Mouse (Mus musculus): Measurements from ENCODE around the gene Fyn.

Fyn gene

DNA sequence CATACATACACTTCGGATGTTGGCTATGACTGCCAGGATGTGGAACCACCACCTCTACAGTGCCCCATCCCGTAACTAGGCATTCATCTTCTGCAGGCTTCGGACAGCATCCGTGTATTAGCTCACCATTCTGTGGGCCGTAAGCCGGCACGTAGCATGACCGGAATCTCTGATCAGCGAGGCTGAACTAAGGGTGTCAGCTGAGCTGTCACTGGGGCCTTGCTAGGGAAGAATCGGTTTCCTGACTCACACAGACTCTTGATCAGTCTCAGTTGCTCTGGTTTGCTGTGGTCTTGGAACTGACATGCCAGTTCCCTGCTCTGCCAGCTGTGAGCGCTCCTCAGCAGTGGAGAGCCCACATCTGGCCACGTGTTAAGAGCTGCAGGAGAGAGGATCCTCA is 137.7 kb downstream of the Fyn start:
- no peak for DNase-seq (ENCODE audit: low spot score in 2 of 2)

DNA sequence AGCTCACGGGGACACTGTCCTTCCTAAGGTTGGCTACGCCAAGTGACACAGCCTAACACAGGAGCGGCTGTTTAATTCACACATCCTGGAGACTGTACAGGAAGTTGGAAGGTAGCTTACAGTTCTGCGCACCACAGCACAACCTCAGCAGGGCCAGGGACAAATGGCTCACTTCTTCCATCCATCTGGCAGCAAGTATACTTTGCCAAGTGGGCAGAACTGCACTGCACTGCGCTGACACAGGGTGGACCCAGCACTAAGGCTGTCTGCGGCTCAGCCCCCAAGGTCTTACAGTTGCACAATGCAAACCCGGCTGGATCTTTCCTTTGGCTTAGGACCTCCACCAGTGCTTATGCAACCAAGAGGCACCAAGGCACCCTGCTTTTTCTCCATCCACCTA is 138.2 kb downstream of the Fyn start:
- DNase-seq (ENCODE audit: low spot score in 2 of 2): no peak

DNA sequence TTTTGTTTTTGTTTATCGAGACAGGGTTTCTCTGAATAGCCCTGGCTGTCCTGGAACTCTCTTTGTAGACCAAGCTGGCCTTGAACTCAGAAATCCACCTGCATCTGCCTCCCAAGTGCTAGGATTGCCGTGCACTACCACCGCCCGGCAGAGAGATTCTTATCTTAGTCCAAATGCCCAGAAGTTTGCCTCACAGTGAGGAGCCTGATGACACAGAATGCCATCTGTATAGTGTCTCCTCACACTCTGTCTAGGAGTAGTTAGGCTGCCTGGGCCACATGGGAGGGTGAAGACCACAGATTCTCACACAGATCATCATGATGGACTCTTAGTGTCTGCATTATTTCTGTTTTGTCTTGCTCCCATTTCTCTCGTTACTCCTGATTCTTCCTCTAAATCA is 140.1 kb downstream of the Fyn start:
- no peak for DNase-seq (ENCODE audit: low spot score in 2 of 2)

- DNase-seq (ENCODE audit: low spot score in 2 of 2): no peak
Measured at GRCm38 (mm10) chr10:39509937-39510336, 141.3 kb downstream of the Fyn start.

DNA sequence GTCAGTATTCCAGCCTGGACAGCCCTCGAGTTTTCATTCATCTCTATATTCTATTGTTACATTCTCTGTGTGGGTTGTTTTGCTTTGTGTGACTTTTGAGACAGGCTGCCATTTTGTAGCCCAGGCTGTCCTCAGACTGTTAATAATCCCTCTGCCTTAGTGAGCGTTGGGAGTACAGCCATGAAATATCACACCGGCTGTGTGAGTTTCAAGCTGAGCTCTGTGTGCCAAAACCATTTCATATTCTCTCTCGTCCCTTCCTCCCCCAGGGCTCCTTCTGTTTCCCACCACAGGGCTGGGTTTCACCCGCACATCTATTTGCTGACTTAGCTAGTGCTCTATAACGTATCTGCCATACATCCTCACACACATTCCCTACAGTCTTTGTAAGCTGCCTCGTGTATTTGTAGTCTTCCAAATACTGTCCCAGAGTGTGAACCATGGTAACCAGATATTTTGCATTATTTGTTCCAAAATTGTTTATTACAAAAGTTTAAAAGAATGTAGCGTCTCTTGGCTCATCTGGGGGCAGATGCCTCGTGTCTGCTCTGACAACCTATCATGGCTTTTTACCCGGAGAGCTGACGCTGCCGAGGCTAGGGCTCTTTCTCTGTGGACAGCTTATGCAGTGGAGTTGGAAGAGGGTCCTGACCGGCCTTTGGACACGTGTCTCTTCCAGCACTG is 144.1 kb downstream of the Fyn start:
- DNase-seq (ENCODE audit: low spot score in 2 of 2): no peak

- DNase-seq (ENCODE audit: low spot score in 2 of 2): no peak
Measured at GRCm38 (mm10) chr10:39514916-39515315, 146.3 kb downstream of the Fyn start.

GRCm38 (mm10) chr10:39516541-39517133 is 148.0 kb downstream of the Fyn start:
- DNase-seq (ENCODE audit: low spot score in 2 of 2): no peak

- DNase-seq (ENCODE audit: low spot score in 2 of 2): no peak
Measured at GRCm38 (mm10) chr10:39517375-39517774, 148.7 kb downstream of the Fyn start.

DNA sequence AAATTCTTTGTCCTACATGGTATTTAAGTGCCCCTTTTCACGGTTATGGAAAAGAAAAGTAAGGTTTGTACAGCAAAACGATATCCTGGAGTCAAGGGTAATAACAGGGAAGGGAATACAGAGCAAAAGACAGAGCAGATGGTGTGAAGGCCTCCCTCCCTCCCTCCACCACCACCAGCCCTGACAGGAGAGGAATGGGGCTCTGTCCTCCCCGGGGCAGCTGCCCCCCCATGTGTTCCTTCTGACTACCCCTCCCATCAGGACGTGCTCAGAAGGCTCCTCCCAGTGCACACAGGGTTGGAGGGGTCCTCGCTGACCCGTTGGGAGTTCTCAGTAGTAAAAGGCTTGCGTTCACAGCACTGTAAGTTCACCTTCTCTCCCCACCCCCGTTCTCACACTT is 149.6 kb downstream of the Fyn start:
- no peak for DNase-seq (ENCODE audit: low spot score in 2 of 2)

GRCm38 (mm10) chr10:39518859-39519258 is 150.2 kb downstream of the Fyn start:
- no peak for DNase-seq (ENCODE audit: low spot score in 2 of 2)

- peak in 1 of 2 experiments; percentile 39 for DNase-seq (ENCODE audit: low spot score in 2 of 2)
Measured at GRCm38 (mm10) chr10:39520123-39520989, 151.7 kb downstream of the Fyn start.

- DNase-seq (ENCODE audit: low spot score in 2 of 2): no peak
Measured at GRCm38 (mm10) chr10:39521327-39521726, 152.7 kb downstream of the Fyn start.

- DNase-seq (ENCODE audit: low spot score in 2 of 2): no peak
Measured at GRCm38 (mm10) chr10:39521861-39522391, 153.3 kb downstream of the Fyn start.

DNA sequence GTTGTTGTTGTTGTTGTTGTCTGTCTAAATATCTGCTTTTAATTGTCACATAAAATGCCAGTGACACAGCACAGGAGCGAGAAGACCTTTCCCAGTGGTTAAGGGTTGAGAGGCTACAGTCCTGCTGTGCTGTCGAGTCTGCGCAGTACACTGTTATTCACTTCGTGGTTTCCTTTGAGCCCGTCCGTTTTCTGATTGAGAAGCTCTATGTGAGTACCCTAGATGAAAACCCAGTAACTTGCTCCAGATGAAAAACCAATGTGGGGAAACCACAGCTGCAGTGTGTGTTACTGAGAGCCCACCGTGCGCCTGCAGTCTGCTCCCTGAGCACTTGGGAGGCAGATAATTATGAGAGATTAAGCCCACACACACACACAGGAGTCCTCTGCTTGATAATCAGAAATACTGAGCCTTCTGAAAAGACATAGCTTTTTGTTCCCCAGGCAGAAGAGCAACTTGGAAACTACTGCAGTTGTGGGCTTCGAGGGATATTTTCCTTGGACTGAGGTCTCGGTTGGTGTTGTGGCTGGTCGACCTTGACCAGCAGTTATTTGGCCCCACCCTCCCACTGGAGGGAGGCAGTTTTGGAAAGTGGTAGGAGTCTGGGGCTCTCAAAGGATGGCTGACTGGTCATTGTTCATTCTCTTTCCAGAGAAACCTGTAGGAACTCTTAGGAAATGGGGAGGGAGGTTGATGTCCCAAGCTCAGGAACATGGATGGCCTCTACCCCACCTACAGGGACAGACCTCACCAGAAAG is 154.4 kb downstream of the Fyn start:
- DNase-seq (ENCODE audit: low spot score in 2 of 2): no peak

DNA sequence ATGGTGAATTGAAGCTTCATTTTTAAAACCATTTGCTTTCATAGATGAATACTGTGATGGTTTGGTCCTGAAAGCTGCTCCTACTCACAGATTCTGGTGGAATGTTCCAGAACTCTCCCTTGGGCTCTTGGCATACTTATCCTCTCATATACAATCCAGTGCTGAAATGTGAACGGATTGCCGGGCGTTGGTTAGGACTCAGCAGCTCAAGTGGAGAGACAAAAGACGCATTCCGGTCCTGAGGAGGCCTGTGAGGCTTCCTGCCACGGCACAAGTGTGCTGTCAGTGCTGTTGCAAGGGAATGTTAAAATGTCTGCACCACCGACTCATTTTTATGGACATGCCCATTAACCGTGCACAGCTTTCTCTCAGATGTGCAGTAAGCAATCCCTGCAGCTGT is 155.7 kb downstream of the Fyn start:
- DNase-seq (ENCODE audit: low spot score in 2 of 2): no peak

GRCm38 (mm10) chr10:39525431-39525830 is 156.8 kb downstream of the Fyn start:
- no peak for DNase-seq (ENCODE audit: low spot score in 2 of 2)

DNA sequence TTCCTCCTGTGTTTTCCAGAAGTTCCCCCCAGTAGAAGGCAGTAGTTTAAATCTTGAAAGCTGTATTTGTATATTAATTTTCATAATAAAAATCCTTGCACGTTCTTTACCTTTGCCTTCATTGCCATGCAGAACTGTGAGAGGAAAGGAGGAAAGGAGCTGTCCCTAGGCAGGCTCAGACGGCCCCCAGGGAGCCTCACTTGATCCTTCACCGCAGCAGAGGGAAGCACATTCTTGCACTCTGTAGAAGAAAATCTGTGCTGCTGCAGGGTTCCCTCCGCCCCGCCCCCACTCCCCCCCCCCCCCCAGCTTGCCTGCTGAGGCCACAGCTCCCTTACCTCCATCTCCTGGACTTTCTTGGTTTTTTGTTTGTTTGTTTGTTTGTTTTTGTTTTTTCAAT is 158.5 kb downstream of the Fyn start:
- no peak for DNase-seq (ENCODE audit: low spot score in 2 of 2)

DNA sequence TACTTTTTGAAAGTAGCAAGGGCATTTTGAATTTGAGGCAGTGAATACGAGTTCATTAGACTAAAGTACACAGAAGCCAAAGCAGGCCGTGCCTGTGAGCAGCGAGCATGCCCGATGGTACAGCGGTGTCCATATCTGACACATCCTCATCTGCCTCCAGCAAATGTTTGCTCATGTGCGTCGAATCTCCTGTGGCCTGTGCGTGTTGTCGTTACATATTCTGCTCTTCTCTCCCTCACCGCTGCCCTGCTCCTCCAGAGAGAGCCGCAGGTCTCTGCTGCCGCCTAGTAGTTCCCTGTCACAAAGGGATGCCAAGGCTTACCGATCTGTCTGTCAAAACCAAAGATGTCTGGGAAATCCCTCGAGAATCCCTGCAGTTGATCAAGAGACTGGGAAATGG is 160.5 kb downstream of the Fyn start:
- no peak for DNase-seq (ENCODE audit: low spot score in 2 of 2)

- no peak for DNase-seq (ENCODE audit: low spot score in 2 of 2)
Measured at GRCm38 (mm10) chr10:39532008-39532740, 163.5 kb downstream of the Fyn start.

- no peak for DNase-seq (ENCODE audit: low spot score in 2 of 2)
Measured at GRCm38 (mm10) chr10:39532823-39533222, 164.2 kb downstream of the Fyn start.
